Mouse (Mus musculus): ENCODE data around the gene Cd53.

- TF ChIP-seq CTCF (IDR thresholded peaks at IDR 0.05; ENCODE audit: borderline replicate concordance, control insufficient read depth, extremely low read depth, insufficient read depth, low read length, poor library complexity) (no peak), POLR2A (IDR thresholded peaks at IDR 0.05; ENCODE audit: control insufficient read depth, extremely low read depth, insufficient read depth, low read length, poor library complexity) (no peak)
These were observed 2.0 kb downstream of the Cd53 start for GRCm38 (mm10) chr3:106787972-106788371.

Measured in thymus, adult 2 months (tissue).